Mouse (Mus musculus) MEL (cell line): ENCODE results near the gene Ywhae.

Source experiments
- CTCF ChIP-seq, 3 experiments: IDR thresholded peaks in 2 of 3; conservative IDR thresholded peaks in 1 of 3; 2 replicates each; pipeline ENCODE4 v1.5.1; 2011 to 2012; ENCODE audit warnings: low read length in 3 of 3, low read depth in 2 of 3, mild to moderate bottlenecking in 2 of 3, improper control_type of control experiment in 1 of 3, inconsistent platforms in 1 of 3, mixed read lengths in 1 of 3, moderate library complexity in 1 of 3; ENCODE audit not compliant: control insufficient read depth in 1 of 3, insufficient read depth in 1 of 3, poor library complexity in 1 of 3, severe bottlenecking in 1 of 3
- EP300 ChIP-seq, 2 experiments: IDR thresholded peaks; 2 replicates each; pipeline ENCODE4 v1.6.1; 2011; ENCODE audit warnings: improper control_type of control experiment in 2 of 2, low read length in 2 of 2, low read depth in 1 of 2, mild to moderate bottlenecking in 1 of 2
- KAT2A ChIP-seq: conservative IDR thresholded peaks from 2 replicates; pipeline ENCODE4 v1.6.1; 2012; ENCODE audit warnings: low read depth, low read length, improper control_type of control experiment, inconsistent platforms
- MAZ ChIP-seq: IDR thresholded peaks from 2 replicates; pipeline ENCODE4 v1.6.1; 2012; ENCODE audit warnings: low read depth, mild to moderate bottlenecking, inconsistent platforms, low read length, improper control_type of control experiment
- POLR2AphosphoS2 ChIP-seq: IDR thresholded peaks from 2 replicates; pipeline ENCODE4 v1.6.1; 2011; ENCODE audit warnings: low read length, improper control_type of control experiment
- USF2 ChIP-seq, 2 experiments: IDR thresholded peaks; 2 replicates each; pipeline ENCODE4 v1.6.1; 2011 to 2012; ENCODE audit warnings: improper control_type of control experiment in 2 of 2, low read length in 2 of 2, borderline replicate concordance in 1 of 2, inconsistent platforms in 1 of 2, low read depth in 1 of 2, mild to moderate bottlenecking in 1 of 2; ENCODE audit not compliant: insufficient read depth in 1 of 2

DNA sequence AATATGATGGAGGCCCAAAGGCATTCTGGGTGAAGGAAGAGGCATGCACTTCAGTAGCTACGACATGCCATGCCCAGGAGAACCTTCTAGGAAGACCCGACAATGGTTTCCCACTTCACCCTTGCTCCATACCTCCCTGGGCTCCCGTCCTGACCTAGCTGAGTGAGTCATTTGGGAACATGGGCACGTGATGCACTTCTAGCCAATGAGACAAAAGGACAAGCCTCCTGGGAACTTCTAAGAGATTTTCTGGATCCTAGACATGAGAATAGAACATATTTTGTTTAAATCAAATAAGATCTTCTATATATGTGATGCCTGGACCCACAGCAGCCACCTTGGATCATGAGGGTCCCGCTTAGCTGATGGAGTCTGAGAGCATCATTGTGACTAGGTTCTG is 59.9 kb downstream of the Ywhae start:
- TF ChIP-seq CTCF (IDR thresholded peaks at IDR 0.05 in 2 of 3, conservative IDR thresholded peaks at IDR 0.05 in 1 of 3; ENCODE audit: control insufficient read depth in 1 of 3, insufficient read depth in 1 of 3, low read depth in 2 of 3, low read length in 3 of 3, poor library complexity in 1 of 3, severe bottlenecking in 1 of 3) (no peak), USF2 (IDR thresholded peaks at IDR 0.05; ENCODE audit: borderline replicate concordance in 1 of 2, insufficient read depth in 1 of 2, low read depth in 1 of 2, low read length in 2 of 2) (0 out of 4 replicates have a peak, but pooled peaks of 1 of the 2 experiments have one; percentile 35), POLR2AphosphoS2 (no peak), MAZ (no peak), KAT2A (no peak), EP300 (IDR thresholded peaks at IDR 0.05; ENCODE audit: low read depth in 1 of 2, low read length in 2 of 2) (no peak)
